Mouse (Mus musculus) stomach, embryonic 16.5 days (tissue): ENCODE measurements at regions not wholly inside any gene's neighbourhood (a gene's known extent, or its start where the extent isn't known, plus 50 kb on each side); places are given as distances from the start of the nearest gene placed in this dataset.
A peak's percentile ranks its signal among the peaks of the same experiment; 100 is the strongest.

Experiments
- ATAC-seq: fragments of 200-750 bp; cut with Nextera tagmentation; 2 replicates; pipeline ENCODE4 v1.8.0; 2017; ENCODE audit warnings: moderate number of reproducible peaks, moderate TSS enrichment; ENCODE audit not compliant: insufficient read depth, low FRiP score
- H3K27ac ChIP-seq: fragments of 300-500 bp; sonication (generic); 2 replicates; pipeline ENCODE4 v1.5.1; 2014; ENCODE audit warnings: low read length
- H3K27me3 ChIP-seq: fragments of 300-500 bp; sonication (generic); 2 replicates; pipeline ENCODE4 v1.6.1; 2014; ENCODE audit warnings: low read length, control low read depth, mixed read lengths; ENCODE audit not compliant: control insufficient read depth, insufficient read depth
- H3K36me3 ChIP-seq: fragments of 300-500 bp; sonication (generic); 2 replicates; pipeline ENCODE4 v1.6.1; 2014; ENCODE audit warnings: low read length; ENCODE audit not compliant: control insufficient read depth, insufficient read depth
- H3K4me1 ChIP-seq: fragments of 300-500 bp; sonication (generic); 2 replicates; pipeline ENCODE4 v1.6.1; 2014; ENCODE audit warnings: low read length, control low read depth, mixed read lengths; ENCODE audit not compliant: control insufficient read depth, insufficient read depth
- H3K4me2 ChIP-seq: fragments of 300-500 bp; sonication (generic); 2 replicates; pipeline ENCODE4 v1.6.1; 2014; ENCODE audit warnings: low read depth, low read length, mixed read lengths
- H3K4me3 ChIP-seq: fragments of 300-500 bp; sonication (generic); replicated peaks from 2 replicates; pipeline ENCODE4 v1.5.1; 2014; ENCODE audit warnings: mild to moderate bottlenecking, low read length
- H3K9ac ChIP-seq: fragments of 300-500 bp; sonication (generic); 2 replicates; pipeline ENCODE4 v1.6.1; 2014; ENCODE audit warnings: low read length
- H3K9me3 ChIP-seq: fragments of 300-500 bp; sonication (generic); replicated peaks from 2 replicates; pipeline ENCODE4 v1.6.1; 2016; ENCODE audit warnings: low read length, control low read depth; ENCODE audit not compliant: control insufficient read depth
- WGBS: fragments of 180-500 bp; shearing (Covaris S2); extraction: QIAGEN DNeasy Blood & Tissue Kit; methylation state at CpG from one replicate; pipeline ENCODE4 v1.1.7; 2014; 5-methylcytosine and 5-hydroxymethylcytosine counted together

DNA sequence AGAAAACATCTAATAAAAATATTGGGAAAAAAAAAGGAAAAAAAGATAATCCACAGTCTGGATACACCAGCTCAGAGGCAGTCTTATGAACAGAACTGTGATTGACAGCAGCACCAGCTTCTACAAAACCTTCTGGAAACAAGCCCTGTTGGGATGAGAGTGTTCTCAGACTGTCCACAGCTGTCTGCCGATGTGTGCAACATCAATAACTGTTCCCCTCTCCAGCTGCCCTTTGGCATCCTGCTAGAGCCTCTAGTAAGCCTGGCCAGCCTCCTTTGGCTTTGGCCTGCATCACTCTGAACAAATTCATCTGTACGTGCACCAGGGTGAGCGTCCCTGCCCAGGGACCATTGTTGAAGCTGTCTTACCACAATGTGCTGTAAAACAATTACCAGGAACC is 137.0 kb upstream of the Irs2 start:
- H3K4me3 ChIP-seq: no peak overlapping the region
- no peak overlapping the region for H3K27ac ChIP-seq
- H3K9ac ChIP-seq: no peak overlapping the region
- H3K4me2 ChIP-seq: no peak overlapping the region
- H3K36me3 ChIP-seq: no peaks in the 10 kb centered on the region
- H3K27me3 ChIP-seq: no peaks in the 10 kb centered on the region
- H3K4me1 ChIP-seq: no peaks in the 10 kb centered on the region
- ATAC-seq: no peak
- H3K9me3 ChIP-seq: no peaks in the 10 kb centered on the region
- WGBS: 64% methylated on average over 3 of the region's 3 CpGs

DNA sequence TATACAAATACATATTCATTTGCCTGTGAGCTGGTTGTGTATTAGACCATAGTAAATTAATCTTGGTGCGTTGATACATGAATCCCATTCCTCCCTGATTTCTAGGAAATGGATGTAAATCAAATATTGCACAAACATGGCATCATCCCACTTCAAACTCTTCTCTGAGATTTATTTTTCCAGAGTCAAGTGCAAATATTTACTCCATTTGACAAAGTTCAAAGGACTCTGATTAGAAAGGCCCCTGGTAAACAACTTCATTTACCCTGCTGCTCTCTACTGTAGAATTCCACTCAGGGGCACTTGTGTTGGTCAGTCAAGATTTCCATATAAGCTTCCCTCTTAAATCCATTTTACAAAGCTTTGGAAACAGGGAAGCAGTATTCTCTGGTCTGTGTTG is 132.3 kb upstream of the Irs2 start:
- Histone ChIP-seq H3K36me3 (no peaks in the 10 kb centered on the region), H3K9me3 (no peaks in the 10 kb centered on the region), H3K9ac (no peak overlapping the region), H3K27ac (no peak overlapping the region), H3K27me3 (no peaks in the 10 kb centered on the region), H3K4me3 (no peak overlapping the region), H3K4me2 (no peak overlapping the region), H3K4me1 (no peaks in the 10 kb centered on the region)
- 61% methylated on average over 1 of the region's 1 CpGs for WGBS
- no peak for ATAC-seq

DNA sequence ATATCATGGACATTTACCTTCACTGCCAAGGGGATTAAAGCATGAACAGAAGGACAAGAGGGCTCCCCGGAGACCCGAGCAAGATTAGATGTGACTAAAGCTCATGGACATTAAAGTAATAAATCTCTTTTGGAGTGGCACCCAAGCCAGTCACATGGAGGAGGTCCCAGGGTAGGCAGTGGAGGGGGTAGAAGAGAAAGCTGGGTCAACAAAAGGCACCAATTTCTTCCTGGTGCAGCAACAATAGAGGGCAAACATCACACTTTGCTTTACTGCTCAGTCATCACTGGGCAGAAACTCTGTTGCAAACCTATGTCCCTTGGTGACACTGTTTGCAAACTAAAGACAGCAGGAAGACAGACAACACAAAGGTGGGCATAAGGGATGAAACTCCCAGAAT is 131.0 kb upstream of the Irs2 start:
- Histone ChIP-seq H3K36me3 (no peaks in the 10 kb centered on the region), H3K9ac (no peak overlapping the region), H3K4me3 (no peak overlapping the region), H3K4me2 (no peak overlapping the region), H3K4me1 (no peaks in the 10 kb centered on the region), H3K27me3 (no peaks in the 10 kb centered on the region), H3K27ac (no peak overlapping the region), H3K9me3 (no peaks in the 10 kb centered on the region)
- no peak for ATAC-seq
- WGBS: 47% methylated on average over 2 of the region's 2 CpGs

DNA sequence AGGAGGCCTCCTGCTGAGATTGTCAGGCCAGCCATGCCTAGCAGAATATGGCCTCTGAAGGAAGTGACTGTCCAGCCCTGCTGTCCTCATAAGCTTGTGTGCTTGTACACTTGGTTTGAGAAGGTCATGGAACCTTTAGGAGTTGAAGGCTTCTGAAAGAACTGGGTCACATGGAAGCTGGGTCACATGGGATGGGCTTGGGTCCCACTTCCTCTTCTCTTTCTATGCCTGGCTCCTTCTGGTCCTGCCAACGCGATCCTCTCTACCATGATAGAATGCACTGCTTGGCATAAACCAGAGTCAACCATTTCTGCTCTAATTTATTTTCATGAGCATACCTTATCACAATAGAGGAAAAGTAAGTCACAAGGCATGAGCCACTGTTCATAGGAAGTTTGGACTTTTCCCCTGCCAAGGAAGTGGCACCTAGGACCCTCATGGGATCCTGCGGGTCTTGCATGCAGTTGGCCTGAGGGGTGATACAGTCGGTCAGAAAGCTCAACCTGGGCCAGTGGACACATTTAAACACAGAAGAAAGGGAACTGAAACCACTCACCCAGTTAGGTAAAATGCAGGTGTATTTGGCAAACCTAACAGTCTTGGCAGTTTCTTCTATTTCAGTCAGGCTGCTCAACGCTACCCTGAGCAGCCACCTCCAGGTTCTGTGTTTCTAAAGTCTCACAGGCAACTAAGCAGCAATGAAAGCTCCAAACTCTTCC is 130.2 kb upstream of the Irs2 start:
- Histone ChIP-seq H3K27me3 (no peaks in the 10 kb centered on the region), H3K27ac (no peak overlapping the region), H3K9me3 (no peaks in the 10 kb centered on the region), H3K9ac (no peak overlapping the region), H3K4me2 (no peak overlapping the region), H3K36me3 (no peaks in the 10 kb centered on the region), H3K4me3 (no peak overlapping the region), H3K4me1 (no peaks in the 10 kb centered on the region)
- ATAC-seq: no peak
- WGBS: 88% methylated on average over 5 of the region's 5 CpGs

DNA sequence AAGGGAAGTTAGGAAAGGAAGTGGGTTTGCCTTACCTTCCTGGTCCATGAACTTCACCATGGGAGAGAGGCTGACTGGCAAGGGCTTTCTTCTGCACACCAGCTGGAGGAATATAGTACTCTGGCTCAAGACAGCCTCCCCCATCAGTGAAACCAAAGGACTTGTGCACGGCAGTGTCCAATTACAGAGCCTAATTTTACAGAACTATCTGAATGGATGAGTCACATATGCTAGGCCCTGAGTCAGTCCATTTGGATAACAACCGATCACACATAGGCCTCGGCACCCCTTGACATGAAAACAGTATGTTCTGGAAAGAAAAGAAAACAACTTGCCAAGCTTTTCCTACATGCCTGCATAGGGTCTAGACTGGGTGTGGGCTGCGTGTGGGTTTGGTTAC is 128.3 kb upstream of the Irs2 start:
- 70% methylated on average over 4 of the region's 4 CpGs for WGBS
- no peak overlapping the region for H3K27ac ChIP-seq
- 0 out of 2 replicates have a peak, but pooled peaks have one; percentile 4 for ATAC-seq

DNA sequence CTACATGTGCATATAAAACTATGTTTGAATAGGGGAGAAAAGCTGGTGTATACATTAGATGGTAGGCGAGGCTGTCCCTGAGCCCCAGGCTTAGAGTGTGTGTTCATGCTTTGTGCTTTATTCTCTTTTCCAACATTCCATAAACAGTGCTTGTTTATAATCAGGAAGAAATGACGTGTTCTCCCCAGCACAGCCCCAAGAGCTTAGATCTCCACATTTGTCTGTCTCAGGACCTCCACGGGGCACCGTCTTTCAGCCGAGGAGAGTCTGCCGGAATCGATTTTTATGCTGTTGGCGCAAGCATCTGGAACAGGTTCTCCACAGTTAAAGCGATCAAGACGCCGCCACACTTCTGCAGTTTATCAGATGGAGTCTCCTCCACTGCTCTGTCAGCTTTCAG is 126.9 kb upstream of the Irs2 start:
- H3K4me3 ChIP-seq: no peak overlapping the region
- H3K36me3 ChIP-seq: no peaks in the 10 kb centered on the region
- H3K4me2 ChIP-seq: no peak overlapping the region
- no peaks in the 10 kb centered on the region for H3K27me3 ChIP-seq
- 68% methylated on average over 11 of the region's 11 CpGs for WGBS
- no peaks in the 10 kb centered on the region for H3K9me3 ChIP-seq
- H3K4me1 ChIP-seq: no peaks in the 10 kb centered on the region
- H3K9ac ChIP-seq: no peak overlapping the region
- no peak overlapping the region for H3K27ac ChIP-seq
- no peak for ATAC-seq

More for the DNA sequence above, 128.3 kb upstream of the Irs2 start:
- H3K4me3 ChIP-seq: no peak overlapping the region
- no peak overlapping the region for H3K9ac ChIP-seq
- no peak overlapping the region for H3K4me2 ChIP-seq
- no peaks in the 10 kb centered on the region for H3K27me3 ChIP-seq
- no peaks in the 10 kb centered on the region for H3K9me3 ChIP-seq
- H3K4me1 ChIP-seq: no peaks in the 10 kb centered on the region
- H3K36me3 ChIP-seq: no peaks in the 10 kb centered on the region

DNA sequence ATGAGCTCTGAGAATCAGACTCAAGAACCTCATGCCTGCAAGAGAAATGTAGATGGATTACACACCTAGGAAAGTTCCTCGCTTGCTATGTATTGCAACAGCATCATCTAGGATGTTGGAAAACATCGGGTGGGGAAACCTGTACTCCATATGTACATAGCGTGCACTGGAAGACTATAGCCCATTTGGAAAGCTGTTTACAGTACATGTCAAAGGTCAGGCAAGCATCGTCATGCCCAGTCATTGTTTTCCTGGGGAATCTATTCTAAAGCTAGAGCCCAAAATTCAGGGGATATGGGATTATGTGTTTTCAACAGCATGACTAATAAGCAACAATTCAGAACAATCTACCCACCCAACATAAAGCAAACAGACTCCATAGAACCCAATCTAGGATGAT is 126.3 kb upstream of the Irs2 start:
- no peaks in the 10 kb centered on the region for H3K9me3 ChIP-seq
- no peaks in the 10 kb centered on the region for H3K4me1 ChIP-seq
- no peak overlapping the region for H3K4me2 ChIP-seq
- H3K9ac ChIP-seq: no peak overlapping the region
- WGBS: 71% methylated on average over 4 of the region's 4 CpGs
- no peaks in the 10 kb centered on the region for H3K27me3 ChIP-seq
- no peaks in the 10 kb centered on the region for H3K36me3 ChIP-seq
- H3K4me3 ChIP-seq: no peak overlapping the region
- no peak for ATAC-seq
- H3K27ac ChIP-seq: no peak overlapping the region

DNA sequence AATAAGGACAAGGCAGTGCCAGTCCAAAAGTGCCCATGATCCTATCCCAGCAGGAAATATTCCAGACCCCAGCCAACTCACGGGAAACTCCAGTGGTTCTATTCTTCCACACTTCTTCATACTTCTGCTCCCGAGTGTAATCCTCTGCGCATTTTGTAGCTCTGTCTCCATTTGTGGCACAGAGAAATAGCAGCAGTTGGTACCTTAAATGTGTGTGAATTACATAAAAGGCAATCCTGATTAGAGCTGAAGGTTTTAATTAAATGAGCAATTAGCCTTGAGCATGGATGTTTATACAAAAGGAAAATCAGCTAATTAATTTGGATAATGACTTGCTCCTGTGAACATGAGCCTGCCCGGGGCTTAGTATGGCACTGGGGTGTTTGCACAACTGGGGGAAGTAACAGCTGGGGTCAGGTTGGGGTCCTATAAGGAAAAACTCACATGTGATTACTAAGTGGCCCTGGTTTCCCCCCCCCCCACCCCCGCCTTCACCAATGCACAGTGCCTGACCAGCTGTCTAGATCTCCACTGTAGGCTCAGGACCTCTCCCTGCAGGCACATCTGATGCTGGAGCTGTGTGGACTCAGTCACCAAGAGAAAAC is 110.9 kb upstream of the Irs2 start:
- no peak for ATAC-seq
- Histone ChIP-seq H3K27ac (no peak overlapping the region), H3K9ac (no peak overlapping the region), H3K36me3 (no peaks in the 10 kb centered on the region), H3K27me3 (no peaks in the 10 kb centered on the region), H3K4me3 (no peak overlapping the region), H3K4me2 (no peak overlapping the region), H3K4me1 (no peaks in the 10 kb centered on the region), H3K9me3 (no peaks in the 10 kb centered on the region)
- 69% methylated on average over 5 of the region's 5 CpGs for WGBS

DNA sequence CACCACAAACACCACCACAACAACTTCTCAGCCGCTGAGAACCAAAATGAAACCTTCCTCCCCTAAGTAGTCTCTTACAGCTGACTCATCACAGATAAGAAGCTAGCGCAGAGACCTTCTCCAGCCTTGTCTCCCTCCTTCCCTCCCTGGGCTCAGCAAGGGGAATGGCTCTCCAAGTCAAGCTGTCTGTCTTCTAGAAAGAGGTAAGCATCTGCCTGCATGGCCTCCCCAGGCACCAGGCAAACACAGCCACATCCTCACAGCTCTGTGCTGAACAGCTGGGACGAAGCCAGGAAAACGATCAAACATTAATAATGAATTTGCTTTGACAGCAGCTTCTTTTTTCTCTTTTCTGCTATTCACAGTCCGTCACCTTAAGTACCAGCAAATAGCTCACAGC is 108.3 kb upstream of the Irs2 start:
- no peaks in the 10 kb centered on the region for H3K4me1 ChIP-seq
- no peak overlapping the region for H3K4me3 ChIP-seq
- H3K4me2 ChIP-seq: no peak overlapping the region
- no peak for ATAC-seq
- no peaks in the 10 kb centered on the region for H3K9me3 ChIP-seq
- no peak overlapping the region for H3K9ac ChIP-seq
- H3K36me3 ChIP-seq: no peaks in the 10 kb centered on the region
- H3K27me3 ChIP-seq: no peaks in the 10 kb centered on the region
- no peak overlapping the region for H3K27ac ChIP-seq
- 49% methylated on average over 5 of the region's 5 CpGs for WGBS
